Mouse (Mus musculus) CD4-positive naive resting alpha-beta T cell, adult 57 days (primary cell): ENCODE measurements around the gene Gm6583. TPM values are rescaled to one million over a fixed set of nuclear protein-coding genes. Genes with fewer than 3 reads are reported as not detected.

Experiments used
- total RNA-seq: library from RNA; stranded (reverse); gene quantifications from one replicate; pipeline ENCODE4 v1.2.4, GENCODE M21; 2023

The Gm6583 gene
- total RNA-seq, result not detected

DNA sequence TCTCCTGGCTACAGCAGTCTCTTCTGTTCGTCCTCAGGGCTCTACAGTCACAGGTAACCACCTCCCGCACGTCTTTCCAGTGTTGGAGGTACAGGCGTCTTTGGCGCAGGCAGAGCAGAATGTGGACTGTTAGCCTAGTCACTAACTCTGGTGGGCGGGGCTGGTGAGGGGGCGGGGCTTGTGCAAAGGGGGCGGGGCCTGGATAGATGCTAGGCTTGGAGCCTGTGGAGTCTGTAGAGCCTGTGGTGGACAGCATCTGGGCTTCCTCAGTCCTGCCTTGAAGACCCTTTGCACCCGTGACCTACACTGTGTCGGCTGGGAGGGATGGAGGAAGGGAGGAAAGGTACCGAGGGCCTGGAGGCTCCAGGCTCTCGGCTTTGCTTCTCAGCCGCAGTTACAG is at the start of gene Gm6583:
Gene Gm6583, minus strand, starts transcription at position 124 of the 400 bp plus-strand sequence.

DNA sequence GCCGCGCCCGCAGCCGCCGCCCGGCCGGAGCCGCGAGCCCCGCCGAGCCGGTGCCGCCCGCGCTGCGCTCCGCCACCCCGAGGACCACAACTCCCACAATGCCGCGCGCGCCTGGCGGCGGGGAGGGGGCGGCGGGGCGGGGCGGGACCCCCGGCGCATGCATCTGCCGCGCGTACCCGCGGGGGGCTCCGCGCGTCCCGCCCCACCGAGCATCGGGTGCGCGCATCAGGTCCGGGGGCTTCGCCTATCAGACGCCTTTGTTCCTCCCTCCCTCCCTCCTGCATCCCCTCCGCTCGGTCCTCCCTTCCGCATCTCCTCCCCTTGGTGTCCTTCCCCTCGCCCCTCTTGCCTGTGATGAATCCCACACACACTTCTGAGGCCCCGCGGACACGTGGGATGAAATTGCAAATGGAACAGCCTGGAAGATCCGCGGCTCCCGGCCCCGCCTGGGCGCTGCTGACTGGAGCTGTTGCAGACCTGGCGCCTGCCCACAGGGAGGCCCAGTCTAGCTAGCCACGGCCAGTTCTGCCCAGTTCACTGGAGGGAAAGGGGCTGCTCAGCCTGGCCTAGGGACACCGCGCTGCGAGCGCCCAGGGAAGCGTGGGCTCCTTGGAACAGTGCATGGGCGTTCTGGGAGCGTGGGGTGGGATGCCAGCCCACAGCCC is 39.1 kb upstream of the Gm6583 start, which contains the start of gene Asphd2:
Gene Asphd2, minus strand, starts transcription at position 88 of the 665 bp plus-strand sequence.

GRCm38 (mm10) chr5:112342463-112343204 is 13.2 kb downstream of the Gm6583 start, which contains the start of the genes Srrd and Hps4:
Gene Srrd, minus strand, starts transcription at chr5:112343040.
Gene Hps4, plus strand, starts transcription at chr5:112343083.

DNA sequence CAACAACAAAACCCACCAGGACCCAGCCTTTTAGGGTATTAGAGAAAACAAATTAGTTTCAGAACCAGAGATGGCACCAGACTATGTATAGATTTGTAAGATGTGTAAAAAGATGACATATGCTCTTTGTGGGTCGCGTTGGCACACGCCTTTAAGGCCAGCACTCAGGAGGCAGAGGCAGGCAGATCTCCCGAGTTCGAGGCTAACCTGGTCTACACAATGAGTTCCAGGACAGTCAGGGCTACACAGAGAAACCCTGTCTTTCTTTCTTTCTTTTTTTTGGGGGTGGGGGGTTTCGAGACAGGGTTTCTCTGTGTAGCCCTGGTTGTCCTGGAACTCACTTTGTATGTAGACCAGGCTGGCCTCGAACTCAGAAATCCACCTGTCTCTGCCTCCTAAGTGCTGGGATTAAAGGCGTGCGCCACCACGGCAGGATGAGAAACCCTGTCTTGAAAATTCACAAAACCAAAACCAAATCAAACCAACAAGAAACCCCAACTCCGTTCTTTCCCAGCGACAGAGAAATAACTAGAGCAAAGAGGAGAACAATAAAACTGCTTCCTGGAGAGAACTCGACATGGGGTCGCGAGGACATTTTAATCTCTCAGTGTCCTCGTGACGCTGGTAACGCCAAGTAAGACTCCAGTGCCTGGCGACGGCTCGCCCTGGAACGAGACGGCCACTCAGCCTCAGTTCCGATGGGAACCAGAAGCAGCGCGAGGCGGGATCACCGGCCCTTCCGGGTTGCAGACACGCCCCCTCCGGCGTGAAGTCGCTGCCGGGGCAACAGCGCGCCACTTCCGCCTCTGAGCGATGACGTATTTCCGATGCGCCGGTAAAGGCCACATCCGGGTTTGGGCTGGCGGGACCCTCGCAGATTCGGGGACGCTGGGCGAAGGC is 30.0 kb downstream of the Gm6583 start, which contains the start of gene Tfip11:
Gene Tfip11, plus strand, starts transcription at position 813 of the 900 bp plus-strand sequence.

Other genes starting within 250 kb of the Gm6583 start
- not detected for gene Cryba4, start 103.5 kb downstream of the Gm6583 start, total RNA-seq
- gene Crybb1, start 100.2 kb downstream of the Gm6583 start, total RNA-seq, result not detected
- gene Tpst2, start 79.3 kb downstream of the Gm6583 start, total RNA-seq, result 117 TPM
- 67.1 TPM for gene Tfip11, start 29.7 kb downstream of the Gm6583 start, total RNA-seq
- gene Srrd, start 13.0 kb downstream of the Gm6583 start, total RNA-seq, result 31.4 TPM
- gene Hps4, start 12.9 kb downstream of the Gm6583 start, total RNA-seq, result 20.0 TPM
- gene Asphd2, start 38.8 kb upstream of the Gm6583 start, total RNA-seq, result not detected
- gene Gm6588, start 93.4 kb upstream of the Gm6583 start, total RNA-seq, result not detected
- not detected for gene Sez6l, start 221.2 kb upstream of the Gm6583 start, total RNA-seq